Mouse (Mus musculus): ENCODE data around the gene Naip2.
"Not testable (repeated sequence)": the region's sequence is repeated elsewhere in the genome, so short reads cannot be mapped to it uniquely, and the experiment has no call there.

Gene Naip2

GRCm38 (mm10) chr13:100201659-100202333, at the start of gene Naip2:
Gene Naip2 (minus strand): TSS chr13:100202092.
- not testable (repeated sequence) for DNase-seq (ENCODE audit: low spot score in 2 of 2)

- DNase-seq (ENCODE audit: low spot score in 2 of 2) = not testable (repeated sequence)
Measured at GRCm38 (mm10) chr13:100246896-100247519, 45.1 kb upstream of the Naip2 start.

- DNase-seq (ENCODE audit: low spot score in 2 of 2) = not testable (repeated sequence)
Measured at GRCm38 (mm10) chr13:100246223-100246622, 44.3 kb upstream of the Naip2 start, which contains the start of gene Naip5. Gene Naip5 (minus strand): TSS chr13:100246323.

- DNase-seq (ENCODE audit: low spot score in 2 of 2) = no peak
Measured at GRCm38 (mm10) chr13:100243702-100244101, 41.8 kb upstream of the Naip2 start.

GRCm38 (mm10) chr13:100213683-100214082, 11.8 kb upstream of the Naip2 start:
- not testable (repeated sequence) for DNase-seq (ENCODE audit: low spot score in 2 of 2)

- no peak for DNase-seq (ENCODE audit: low spot score in 2 of 2)
Measured at GRCm38 (mm10) chr13:100210540-100210939, 8.6 kb upstream of the Naip2 start.

GRCm38 (mm10) chr13:100203319-100203718, 1.4 kb upstream of the Naip2 start:
- DNase-seq (ENCODE audit: low spot score in 2 of 2) = no peak

- DNase-seq (ENCODE audit: low spot score in 2 of 2) = no peak
Measured at GRCm38 (mm10) chr13:100200778-100201177, 1.1 kb downstream of the Naip2 start.

GRCm38 (mm10) chr13:100195421-100195820, 6.5 kb downstream of the Naip2 start:
- DNase-seq (ENCODE audit: low spot score in 2 of 2) = no peak

- not testable (repeated sequence) for DNase-seq (ENCODE audit: low spot score in 2 of 2)
Measured at GRCm38 (mm10) chr13:100183111-100183510, 18.8 kb downstream of the Naip2 start.

- not testable (repeated sequence) for DNase-seq (ENCODE audit: low spot score in 2 of 2)
Measured at GRCm38 (mm10) chr13:100174360-100174759, 27.5 kb downstream of the Naip2 start.

GRCm38 (mm10) chr13:100166378-100166777, 35.5 kb downstream of the Naip2 start:
- not testable (repeated sequence) for DNase-seq (ENCODE audit: low spot score in 2 of 2)

- DNase-seq (ENCODE audit: low spot score in 2 of 2) = not testable (repeated sequence)
Measured at GRCm38 (mm10) chr13:100162467-100162866, 39.4 kb downstream of the Naip2 start.

GRCm38 (mm10) chr13:100161171-100161870, 40.6 kb downstream of the Naip2 start:
- DNase-seq (ENCODE audit: low spot score in 2 of 2) = not testable (repeated sequence)

GRCm38 (mm10) chr13:100156624-100157023, 45.3 kb downstream of the Naip2 start:
- no peak for DNase-seq (ENCODE audit: low spot score in 2 of 2)

- no peak for DNase-seq (ENCODE audit: low spot score in 2 of 2)
Measured at GRCm38 (mm10) chr13:100152659-100153058, 49.2 kb downstream of the Naip2 start.

GRCm38 (mm10) chr13:100141646-100142314, 60.1 kb downstream of the Naip2 start:
- DNase-seq (ENCODE audit: low spot score in 2 of 2) = no peak

- no peak for DNase-seq (ENCODE audit: low spot score in 2 of 2)
Measured at GRCm38 (mm10) chr13:100125258-100125643, 76.6 kb downstream of the Naip2 start.

GRCm38 (mm10) chr13:100124423-100125257, 77.3 kb downstream of the Naip2 start, which contains the start of gene Smn1:
Gene Smn1 (plus strand): TSS chr13:100124852.
- DNase-seq (ENCODE audit: low spot score in 2 of 2) = peak; percentile 95

- no peak for DNase-seq (ENCODE audit: low spot score in 2 of 2)
Measured at GRCm38 (mm10) chr13:100123970-100124369, 77.9 kb downstream of the Naip2 start.

Data from right cerebral cortex, postnatal 36 days (tissue).